Mouse (Mus musculus): Measurements from ENCODE around the gene Cr2.
"Not testable (repeated sequence)": the region's sequence is repeated elsewhere in the genome, so short reads cannot be mapped to it uniquely, and the experiment has no call there.

The Cr2 gene

DNA sequence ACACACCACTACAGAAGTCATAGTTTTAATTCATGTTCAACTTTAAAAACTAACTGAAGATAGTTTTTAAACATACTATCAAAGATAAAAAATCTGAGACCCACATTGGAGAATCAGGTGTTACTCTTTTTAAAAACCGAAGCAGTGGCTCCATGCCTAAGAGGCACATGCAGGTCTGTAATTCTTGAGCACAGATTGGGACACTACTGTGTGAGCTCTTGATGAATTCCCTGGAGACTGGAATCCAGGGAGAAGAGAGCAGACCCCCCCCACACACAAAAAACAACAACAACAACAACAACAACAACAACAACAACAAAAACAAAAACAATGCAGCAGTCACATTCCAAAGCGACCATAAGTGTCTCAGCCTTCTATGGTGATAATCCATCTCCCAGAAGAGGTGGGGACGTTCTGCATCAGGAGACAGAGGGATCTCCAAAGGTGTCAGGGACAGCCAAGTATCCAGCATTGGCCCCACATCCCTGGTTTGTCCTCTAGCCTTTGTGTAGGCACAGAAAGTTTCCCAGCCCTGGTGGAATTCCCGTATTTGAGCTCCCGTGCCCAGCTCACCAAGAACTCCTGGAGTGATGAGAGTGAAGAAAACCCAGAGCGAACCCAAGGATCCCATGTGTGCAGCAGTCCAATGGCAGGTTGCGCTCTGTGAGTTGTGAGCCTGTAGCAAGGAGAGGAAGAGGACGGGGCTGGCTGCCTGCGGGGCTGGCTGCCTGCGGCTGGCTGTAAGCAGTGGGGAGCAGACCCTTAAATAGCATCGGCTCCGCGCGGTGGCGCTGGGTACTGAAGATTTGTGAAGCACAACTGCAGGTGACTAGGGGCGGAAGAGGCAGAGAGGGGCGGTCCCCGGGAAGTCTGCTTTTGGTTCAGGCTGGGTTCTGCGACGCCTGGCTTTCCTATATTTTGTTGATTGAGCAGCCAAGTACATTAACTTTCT is at the start of gene Cr2:
Gene Cr2 (minus strand): TSS at position 737 of the 952 bp plus-strand sequence.
- DNase-seq = peak; percentile 13 to 34

DNA sequence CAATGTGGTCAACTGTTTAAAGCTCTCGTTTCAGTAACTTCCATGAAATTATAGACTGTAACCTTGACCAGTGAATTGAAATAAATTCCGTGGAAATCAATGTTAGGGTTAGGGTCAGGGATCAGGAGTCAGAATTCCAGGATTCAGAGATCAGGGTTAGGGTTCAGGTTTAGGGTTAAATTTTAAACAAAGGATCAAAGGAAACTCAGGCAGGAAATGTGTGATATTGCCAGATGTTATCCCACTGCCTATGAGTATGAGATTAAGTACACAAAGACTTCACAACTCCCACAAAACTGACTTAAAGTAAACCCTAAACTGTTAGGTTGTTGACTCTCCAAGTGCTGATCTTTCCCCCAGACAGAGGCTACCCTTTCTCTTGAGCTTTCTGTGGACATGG is 45.3 kb upstream of the Cr2 start:
- DNase-seq = no peak

DNA sequence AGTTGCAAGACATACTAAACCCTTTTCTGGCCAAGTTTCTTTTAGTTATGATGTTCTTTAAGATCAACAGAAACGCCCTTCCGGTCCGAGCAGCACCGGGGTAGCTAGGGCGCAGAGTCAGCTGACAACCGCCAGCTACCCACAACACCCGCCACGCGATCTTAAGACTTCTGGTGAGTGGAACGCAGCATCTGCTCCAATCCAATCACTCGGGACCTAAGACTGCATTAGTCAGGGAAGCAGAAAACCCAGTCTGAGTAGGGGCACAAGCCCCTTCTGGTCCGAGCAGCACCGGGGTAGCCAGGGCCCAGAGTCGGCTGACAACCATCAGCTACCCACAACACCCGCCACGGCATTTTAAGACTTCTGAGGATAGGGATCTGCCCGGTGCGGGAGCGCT is 36.3 kb upstream of the Cr2 start:
- DNase-seq = not testable (repeated sequence)

DNA sequence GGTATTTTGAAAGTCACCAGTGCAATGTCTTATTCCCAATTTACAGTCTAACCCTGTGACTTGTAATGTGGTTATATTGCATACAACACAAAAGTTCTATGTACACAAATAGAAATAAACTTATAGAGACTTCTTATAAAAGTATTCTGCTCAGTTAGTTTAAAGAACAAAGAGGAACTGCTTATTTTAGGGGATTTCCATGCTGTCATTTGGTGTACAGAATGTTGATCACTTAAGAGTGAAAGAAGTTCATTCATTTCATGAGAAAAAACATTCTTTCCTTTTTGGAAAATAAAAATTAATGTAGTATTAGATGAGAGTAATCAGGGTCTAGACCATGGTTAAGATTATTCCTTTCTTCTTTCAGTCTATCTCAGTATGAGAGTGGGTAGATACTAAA is 8.2 kb upstream of the Cr2 start:
- DNase-seq = no peak

DNA sequence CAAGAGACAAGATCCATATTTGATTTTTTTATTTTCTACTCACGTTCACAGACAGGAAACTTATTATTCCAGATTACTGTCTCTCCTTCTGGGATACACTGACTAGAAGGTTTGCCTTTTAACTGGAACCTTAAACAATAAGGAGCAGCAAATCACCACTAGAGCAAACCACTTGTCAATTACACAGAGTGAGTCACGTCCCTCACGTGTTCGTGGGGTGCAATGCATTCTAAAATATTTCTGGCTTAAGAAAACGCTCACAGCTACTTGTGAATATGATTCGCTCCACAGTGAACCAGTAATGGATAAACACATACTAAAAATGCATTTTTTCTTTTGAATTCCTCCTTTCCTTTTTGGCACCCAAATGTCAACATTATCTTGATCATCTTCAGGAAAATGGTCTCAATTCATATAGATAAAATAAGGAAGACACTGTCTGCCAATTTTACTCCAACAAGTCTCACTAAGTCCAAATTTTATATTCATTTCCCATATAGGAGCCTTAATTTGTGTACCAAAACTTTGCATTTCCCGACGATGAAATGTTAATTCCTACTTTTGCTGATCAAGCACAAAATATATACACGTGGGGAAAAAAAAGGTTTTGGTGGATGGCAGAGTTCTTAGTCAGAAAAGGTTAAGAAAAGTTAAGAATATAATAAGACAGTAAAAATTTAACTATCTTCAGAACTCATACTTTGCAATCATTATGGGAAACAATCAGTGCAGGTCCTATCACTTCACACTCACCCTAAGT is 11.3 kb downstream of the Cr2 start:
- DNase-seq = no peak

DNA sequence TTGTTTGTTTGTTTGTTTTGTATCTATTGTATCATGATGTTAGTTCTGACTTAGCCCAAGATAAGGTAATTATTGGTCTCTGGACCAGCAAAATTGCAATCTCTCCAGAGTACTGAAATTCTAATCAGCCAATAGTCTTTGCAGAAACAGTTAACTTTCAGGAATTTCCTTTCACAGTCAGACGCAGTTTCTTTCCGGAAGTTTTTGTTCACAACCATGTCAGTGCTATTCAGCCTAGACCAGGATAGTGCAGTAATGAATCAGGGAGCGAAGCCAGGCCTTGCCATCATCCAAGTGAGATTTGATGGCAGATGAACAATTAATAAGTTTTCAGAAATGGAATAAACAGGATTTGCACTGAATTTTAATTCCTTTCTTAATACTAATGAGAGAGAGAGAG is 44.4 kb downstream of the Cr2 start:
- no peak for DNase-seq

DNA sequence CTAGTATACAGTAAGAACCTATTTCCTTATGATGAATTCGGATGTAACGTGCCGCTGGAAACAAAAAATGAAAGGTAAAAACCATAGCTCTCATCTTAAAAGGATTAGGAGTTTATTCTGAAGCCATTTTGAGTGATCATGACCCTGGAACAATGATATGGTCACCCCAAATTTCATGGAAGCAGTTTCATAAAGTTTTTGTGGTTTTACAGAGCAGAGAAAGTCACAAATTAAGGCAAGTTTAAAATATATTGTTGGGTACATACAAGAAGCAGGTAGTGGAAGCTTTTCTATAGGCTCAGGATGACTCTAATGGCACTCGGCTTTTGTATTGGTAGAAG is 44.9 kb downstream of the Cr2 start:
- DNase-seq = no peak

DNA sequence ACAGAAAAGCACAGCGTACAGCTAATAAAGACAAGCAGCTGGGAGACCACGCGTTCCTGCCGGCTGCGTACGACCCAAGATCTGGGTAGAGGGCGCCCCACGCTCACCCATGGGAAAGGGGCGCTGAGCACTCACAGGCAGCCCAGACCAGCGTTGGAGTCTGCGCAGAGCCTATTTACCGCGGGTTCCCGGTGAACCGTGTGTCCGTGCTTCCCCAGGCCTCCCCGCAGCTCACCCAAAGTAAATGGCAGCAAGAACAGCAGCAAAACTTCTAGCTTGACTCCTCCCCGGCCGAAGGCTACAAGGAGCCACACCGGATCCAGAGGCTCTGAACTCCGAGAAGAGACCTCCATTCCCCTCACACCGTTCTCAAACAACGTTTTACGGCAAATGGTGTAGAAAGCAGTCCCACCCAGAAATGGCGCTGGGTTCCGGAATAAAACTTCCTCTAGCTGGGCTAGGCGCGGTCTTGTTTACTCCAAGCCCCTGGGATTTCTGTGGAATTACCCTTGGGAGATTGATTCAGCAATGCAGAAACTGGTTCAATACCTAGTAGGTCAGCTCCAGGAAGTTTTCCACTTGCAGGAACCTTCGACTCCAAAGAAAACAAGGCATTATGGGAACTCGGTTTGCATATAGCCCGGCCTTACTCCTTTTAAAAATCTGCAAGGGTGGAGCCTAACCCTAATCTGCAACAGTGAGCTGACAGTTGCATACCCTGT is 45.4 kb downstream of the Cr2 start, which contains the start of gene Cr1l:
Gene Cr1l (minus strand): TSS at position 634 of the 722 bp plus-strand sequence.
- peak; percentile 86 to 87 for DNase-seq

DNA sequence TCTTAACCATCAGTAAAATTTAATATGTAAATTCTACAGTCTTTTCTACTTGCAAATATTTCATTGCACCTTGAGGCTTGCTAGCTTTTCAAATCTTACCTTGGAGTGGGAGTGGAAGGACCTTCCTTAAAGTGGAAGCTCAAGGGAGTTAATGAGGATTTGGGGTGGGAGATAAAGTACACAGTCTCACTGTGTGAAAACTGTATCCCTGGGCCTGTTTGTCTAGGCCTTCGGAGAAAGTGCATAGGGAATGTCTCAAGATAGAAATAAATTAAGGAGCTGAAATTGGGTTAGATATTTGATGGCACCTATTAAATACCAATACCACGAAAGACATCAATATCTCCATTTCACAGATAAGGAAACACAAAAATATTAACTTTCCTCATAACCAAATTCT is 46.0 kb downstream of the Cr2 start:
- DNase-seq = no peak

DNA sequence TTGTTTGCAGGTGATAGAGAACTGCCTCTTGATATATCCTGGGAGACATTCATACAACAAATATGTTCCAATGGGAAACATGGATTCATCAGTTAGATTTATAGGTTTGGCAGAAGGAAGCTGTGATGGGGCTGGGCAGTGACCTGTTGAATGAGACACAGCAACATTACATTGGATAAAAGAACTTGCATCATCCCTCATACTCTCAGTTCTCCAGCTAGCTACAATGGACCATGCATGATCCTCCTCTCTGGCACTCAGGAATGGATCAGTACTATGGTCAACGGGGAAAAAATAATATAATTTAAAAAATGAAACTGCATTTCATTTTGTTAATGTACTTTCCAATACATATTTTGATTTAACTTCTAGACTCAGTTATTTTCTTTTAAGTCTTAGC is 46.6 kb downstream of the Cr2 start:
- no peak for DNase-seq

DNA sequence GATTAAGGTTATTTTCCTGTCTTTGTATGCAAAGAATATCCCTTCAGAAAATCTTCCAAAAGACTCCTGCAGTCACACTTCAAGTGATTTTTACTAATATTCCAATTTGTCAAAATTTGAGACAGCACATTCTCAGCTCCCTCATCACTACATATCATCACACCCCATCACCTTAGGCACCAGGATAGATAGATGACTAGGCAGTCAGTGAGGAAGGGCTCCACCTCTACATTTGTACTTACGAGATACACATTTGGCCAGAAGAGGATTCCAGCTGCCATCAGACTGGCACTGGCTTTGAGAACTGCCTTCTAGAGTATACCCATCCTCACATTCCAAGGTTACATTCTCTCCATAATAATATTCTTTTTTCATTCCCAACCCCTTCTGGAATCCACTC is 62.1 kb downstream of the Cr2 start:
- no peak for DNase-seq

DNA sequence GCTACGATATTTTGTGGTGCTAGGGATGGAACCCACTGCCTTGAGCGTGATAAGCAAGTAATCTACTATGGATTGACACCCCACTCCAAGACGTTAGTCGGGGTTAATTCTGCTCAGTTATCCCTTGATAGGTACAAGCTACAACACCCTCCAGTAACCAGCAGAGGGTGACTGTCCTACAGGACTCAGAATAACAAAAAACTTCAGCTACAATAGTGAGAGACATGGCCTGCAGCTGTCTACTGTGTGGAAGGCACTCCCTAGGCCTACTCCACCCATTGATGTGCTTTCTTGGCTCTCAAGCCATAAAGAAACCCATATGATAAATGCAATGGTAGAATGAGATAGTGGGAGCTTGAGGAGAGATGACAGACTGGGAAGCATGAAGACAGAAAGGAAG is 62.9 kb downstream of the Cr2 start:
- no peak for DNase-seq

DNA sequence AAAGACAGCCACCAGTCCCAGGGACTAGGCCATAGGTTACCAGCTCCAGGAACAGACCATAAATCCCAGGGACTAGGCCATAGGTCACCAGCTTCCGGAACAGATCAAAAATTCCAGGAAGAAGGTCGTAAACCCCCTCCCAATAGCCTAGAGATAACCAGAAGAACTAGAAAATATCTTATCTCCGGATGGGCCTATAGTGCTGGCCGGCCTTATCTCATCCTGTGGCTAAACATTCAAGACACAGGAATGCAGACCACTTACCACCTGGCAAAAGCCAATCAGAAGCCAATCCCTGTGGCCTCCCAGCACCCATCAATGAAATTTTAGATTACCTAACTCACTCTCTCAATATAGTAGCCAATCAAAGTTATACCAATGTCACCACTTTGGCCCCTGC is 75.8 kb downstream of the Cr2 start:
- no peak for DNase-seq

DNA sequence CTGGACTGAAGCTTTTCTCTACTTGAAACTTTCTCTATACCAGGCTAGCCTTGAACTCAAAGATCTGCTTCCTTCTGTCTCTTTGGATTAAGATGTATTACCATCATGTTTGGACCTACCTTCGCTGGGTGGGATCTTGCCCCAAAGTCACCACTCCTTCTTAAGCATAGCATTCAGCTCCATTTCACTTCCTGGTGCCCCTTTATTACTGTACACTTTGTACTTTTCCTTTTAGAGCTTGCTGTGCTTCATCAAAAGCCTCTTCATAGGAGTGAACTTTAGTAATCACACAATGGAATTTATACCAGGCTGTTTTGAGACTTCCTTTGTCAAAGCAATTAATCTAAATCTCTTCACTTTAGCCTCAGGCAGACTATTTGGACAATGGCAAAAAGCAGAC is 78.5 kb downstream of the Cr2 start:
- no peak for DNase-seq

DNA sequence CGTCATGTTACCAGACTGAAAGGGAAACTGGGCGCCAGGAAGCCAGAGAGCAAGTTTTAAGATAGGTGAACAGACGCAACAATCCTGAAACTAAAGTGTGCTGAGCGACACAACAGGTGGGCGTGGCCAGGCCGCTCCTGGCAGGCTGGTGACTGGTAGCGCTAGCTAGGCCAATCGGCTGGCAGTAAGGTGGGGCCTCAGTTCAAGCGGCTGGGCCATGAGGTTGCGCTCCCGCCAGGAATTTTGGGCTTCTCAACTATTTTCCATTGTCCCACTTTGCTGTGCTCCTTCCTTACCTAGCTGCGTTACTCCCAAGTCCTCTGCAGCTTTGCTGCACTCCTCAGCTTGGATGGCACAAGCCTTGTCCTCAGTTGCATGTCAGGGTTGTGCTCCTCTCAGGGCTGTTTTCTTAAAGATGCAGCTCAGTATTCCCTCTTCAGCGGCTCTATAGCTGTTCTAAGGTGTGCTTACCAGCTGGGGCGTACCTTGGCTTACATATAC is 84.2 kb downstream of the Cr2 start, which contains the start of gene Cd46:
Gene Cd46 (minus strand): TSS at position 30 of the 501 bp plus-strand sequence.
- peak; percentile 23 to 60 for DNase-seq

DNA sequence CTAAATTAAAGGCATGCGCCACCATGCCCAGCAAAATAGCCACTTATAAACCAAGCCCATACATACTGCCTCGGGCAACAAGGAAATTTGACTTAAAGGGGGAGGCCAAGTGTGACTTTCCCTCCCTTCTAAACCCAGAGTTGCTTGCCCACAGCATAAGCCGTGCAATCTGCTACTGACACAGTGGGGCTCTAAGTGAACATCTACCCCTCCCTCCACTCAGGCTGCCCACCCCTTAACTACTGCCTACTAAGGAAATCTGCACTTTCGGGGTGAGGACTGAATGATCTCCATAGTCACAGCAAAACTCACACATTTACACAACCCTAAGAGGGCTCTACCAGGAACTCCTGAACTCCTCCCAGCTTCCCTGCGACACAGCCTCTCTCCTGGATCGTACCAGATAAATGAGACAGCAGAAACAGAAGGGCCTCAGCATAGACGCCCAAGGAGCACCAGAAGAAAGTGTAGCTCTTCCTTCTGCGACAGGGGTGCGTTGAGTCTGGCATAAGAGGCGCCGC is 84.8 kb downstream of the Cr2 start:
- DNase-seq = no peak
